Mouse (Mus musculus) heart, adult 2 months (tissue): ENCODE results near the gene Ccdc188. TPM values are rescaled to one million over a fixed set of nuclear protein-coding genes. Genes with fewer than 3 reads are reported as not detected.
A peak's percentile ranks its signal among the peaks of the same experiment; 100 is the strongest.

Experiments used
- DNase-seq, 2 experiments: peaks; one replicate each; pipeline ENCODE4 v3.0.0; 2021
- H3K27ac ChIP-seq: fragments of 200-600 bp; 2 replicates; pipeline ENCODE4 v1.8.1; 2022
- H3K27me3 ChIP-seq: fragments of 200-500 bp; 2 replicates; pipeline ENCODE4 v1.6.1; 2012; ENCODE audit warnings: mild to moderate bottlenecking, low read length, inconsistent platforms, mixed read lengths; ENCODE audit not compliant: control insufficient read depth, insufficient read depth
- H3K36me3 ChIP-seq: fragments of 200-500 bp; 2 replicates; pipeline ENCODE4 v1.6.1; 2012; ENCODE audit warnings: low read length, inconsistent platforms; ENCODE audit not compliant: control insufficient read depth, insufficient read depth
- H3K4me1 ChIP-seq: fragments of 200-500 bp; 2 replicates; pipeline ENCODE4 v1.6.1; 2011; ENCODE audit warnings: low read length; ENCODE audit not compliant: control insufficient read depth, insufficient read depth
- H3K4me3 ChIP-seq: fragments of 200-600 bp; 2 replicates; pipeline ENCODE4 v1.8.1; 2022
- H3K79me2 ChIP-seq: fragments of 200-500 bp; replicated peaks from 2 replicates; pipeline ENCODE4 v1.6.1; 2012; ENCODE audit warnings: mild to moderate bottlenecking, inconsistent platforms, low read length, moderate library complexity, mixed read lengths; ENCODE audit not compliant: control insufficient read depth, insufficient read depth
- H3K9ac ChIP-seq: fragments of 200-500 bp; 2 replicates; pipeline ENCODE4 v1.6.1; 2012; ENCODE audit warnings: low read depth, mild to moderate bottlenecking, control low read depth, inconsistent platforms, low read length, mixed read lengths
- CTCF ChIP-seq: fragments of 200-600 bp; IDR thresholded peaks from 2 replicates; pipeline ENCODE4 v1.8.1; 2022; ENCODE audit warnings: antibody characterized with exemption, mild to moderate bottlenecking, moderate library complexity
- EP300 ChIP-seq: fragments of 200-500 bp; IDR thresholded peaks from 2 replicates; pipeline ENCODE4 v1.6.1; 2011; ENCODE audit warnings: low read depth, low read length, control low read depth; ENCODE audit not compliant: insufficient read depth
- POLR2A ChIP-seq: fragments of 200-500 bp; IDR thresholded peaks from 2 replicates; pipeline ENCODE4 v1.6.1; 2011; ENCODE audit warnings: mild to moderate bottlenecking, low read depth, low read length, control low read depth; ENCODE audit not compliant: insufficient read depth
- WGBS: fragments of 180-500 bp; shearing (Covaris S2); methylation state at CpG from one replicate; pipeline ENCODE4 v1.1.7; 2018; 5-methylcytosine and 5-hydroxymethylcytosine counted together
- intact Hi-C: fragments of 180-260 bp; cut with DNase I; formaldehyde crosslinking; loops from one replicate; pipeline ENCODE4 v1.15.1; 2025
- long read RNA-seq: library from polyadenylated mRNA; stranded (forward); transcript quantifications from one replicate; pipeline ENCODE4 v2.0.0, GENCODE M21; 2021
- polyA plus RNA-seq: library from polyadenylated mRNA; depleted of rRNA; stranded (reverse); fragments of >200 nt; gene quantifications from 2 replicates; pipeline ENCODE4 v1.2.3, GENCODE M21; 2012; rRNA removed
- total RNA-seq, 2 experiments: library from RNA; stranded (reverse); gene quantifications; 2 replicates each; pipeline ENCODE4 v1.2.3; 2021

The Ccdc188 gene
- not detected for total RNA-seq
- not detected in 2 replicates for polyA plus RNA-seq
- long read RNA-seq = 0 reads

DNA sequence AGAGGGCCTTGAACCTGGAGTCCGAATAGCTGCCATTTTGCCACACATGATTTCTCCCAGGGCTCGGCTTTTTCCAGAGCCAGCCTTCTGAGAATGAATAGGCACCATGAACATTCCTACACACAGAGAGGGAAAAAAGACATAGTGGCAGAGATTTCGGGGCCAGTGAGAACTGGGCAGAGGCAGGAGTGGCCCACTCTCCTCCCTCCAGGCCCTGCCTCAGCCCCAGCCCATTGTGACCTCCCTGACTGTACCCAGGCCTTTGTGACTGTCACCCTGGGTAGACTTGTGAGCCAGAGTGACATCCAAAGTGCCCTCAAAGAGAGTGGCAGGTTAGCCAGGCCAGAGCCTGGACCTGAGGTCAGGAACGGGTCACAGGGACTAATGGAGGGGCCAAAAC lies at the start of gene Ccdc188:
Gene Ccdc188 (plus strand): TSS at position 301 of the 400 bp plus-strand sequence.
- intact Hi-C loops = no loop called here

DNA sequence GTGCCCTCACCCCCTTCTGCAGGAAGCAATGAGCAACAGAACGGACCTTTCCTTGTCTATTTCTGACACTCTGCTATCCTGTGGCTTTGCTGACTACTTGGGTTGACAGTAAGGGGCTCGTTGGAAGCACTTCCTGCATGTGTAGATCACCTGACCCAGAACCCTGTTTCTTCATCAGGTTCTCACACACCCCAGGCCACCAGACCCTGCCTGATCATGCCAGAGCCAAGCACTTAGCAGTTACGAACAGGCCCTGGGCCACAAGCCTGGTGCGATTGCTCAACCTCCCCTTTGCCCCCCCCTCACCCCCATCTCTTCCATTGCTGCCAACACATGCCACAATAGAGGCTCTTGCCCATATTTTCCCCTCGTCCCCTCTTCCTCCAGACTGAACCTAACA lies 48.5 kb upstream of the Ccdc188 start:
- Histone ChIP-seq H3K9ac (no peak overlapping the region), H3K27me3 (no peaks in the 10 kb centered on the region), H3K79me2 (no peaks in the 10 kb centered on the region), H3K27ac (no peak overlapping the region), H3K4me1 (no peaks in the 10 kb centered on the region), H3K4me3 (no peak overlapping the region), H3K36me3 (no peaks in the 10 kb centered on the region)
- intact Hi-C loops = no loop called here
- TF ChIP-seq CTCF (no peak), EP300 (no peak), POLR2A (no peak)
- no peak for DNase-seq
- 67% methylated on average over 5 of the region's 5 CpGs for WGBS

More for the DNA sequence above, at the start of gene Ccdc188:
- Histone ChIP-seq H3K4me3 (no peak within 1 kb of the TSS), H3K27me3 (no peaks in the 10 kb centered on the region), H3K27ac (no peak within 1 kb of the TSS), H3K4me1 (no peaks in the 10 kb centered on the region), H3K79me2 (no peaks in the 10 kb centered on the region), H3K36me3 (no peaks in the 10 kb centered on the region), H3K9ac (no peak within 1 kb of the TSS)
- no peak for TF ChIP-seq EP300
- no peak for DNase-seq
- WGBS = 90% methylated on average over 4 of the region's 4 CpGs

DNA sequence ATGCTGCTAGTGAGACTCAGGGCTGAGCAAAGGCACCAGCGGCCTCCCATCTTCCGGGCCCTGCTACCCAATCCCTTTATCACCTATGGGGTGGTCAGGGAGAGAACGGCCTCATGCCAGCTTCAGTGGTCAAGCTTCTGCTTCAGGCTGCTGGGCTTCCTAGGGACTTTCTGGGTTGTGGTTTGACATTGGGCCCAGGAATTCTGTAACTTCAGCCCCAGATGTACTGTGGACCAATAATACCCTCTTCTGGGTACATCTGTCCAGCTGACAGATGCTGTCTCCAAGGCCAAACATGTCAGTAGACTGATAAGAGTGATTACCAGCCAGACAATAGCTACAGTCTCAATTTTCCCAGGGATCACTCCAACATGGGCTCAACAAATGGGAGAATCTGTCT lies 47.9 kb upstream of the Ccdc188 start:
- no peaks in the 10 kb centered on the region for H3K27me3 ChIP-seq
- no peak for DNase-seq
- H3K36me3 ChIP-seq = no peaks in the 10 kb centered on the region
- H3K4me1 ChIP-seq = no peaks in the 10 kb centered on the region
- H3K4me3 ChIP-seq = no peak overlapping the region
- H3K27ac ChIP-seq = no peak overlapping the region
- TF ChIP-seq EP300 (no peak), POLR2A (no peak), CTCF (no peak)
- intact Hi-C loops = no loop called here
- WGBS = 88% methylated on average over 3 of the region's 3 CpGs
- H3K9ac ChIP-seq = no peak overlapping the region
- H3K79me2 ChIP-seq = no peaks in the 10 kb centered on the region

DNA sequence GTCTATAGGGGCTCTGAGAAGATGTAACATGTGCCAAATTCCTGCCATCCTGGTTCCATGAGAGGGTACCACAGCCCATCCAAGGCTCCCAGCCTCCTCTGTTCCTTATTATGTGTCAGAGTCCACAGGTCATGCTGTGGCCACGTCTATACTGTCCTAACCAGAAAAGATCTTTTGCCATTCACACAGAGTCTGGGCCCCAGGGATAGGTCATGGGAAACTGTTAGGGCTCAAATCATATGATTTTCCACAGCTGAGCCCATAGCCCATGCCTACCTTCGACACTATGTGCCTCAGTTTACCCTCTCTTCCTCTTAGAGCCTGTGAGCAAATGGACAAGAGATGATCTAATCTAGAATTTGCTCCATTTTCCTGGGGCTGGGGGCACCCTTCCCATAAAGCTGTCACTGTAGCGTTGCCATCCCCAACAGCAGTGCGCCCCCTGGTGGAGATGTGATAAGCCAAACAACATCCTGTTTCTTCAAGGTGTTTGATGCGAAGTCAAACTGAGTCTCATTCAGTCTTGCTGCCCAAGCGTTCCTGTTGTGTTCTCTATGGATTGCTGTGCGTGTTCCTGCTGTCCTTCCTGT lies 45.3 kb upstream of the Ccdc188 start:
- Histone ChIP-seq H3K27ac (no peak overlapping the region), H3K27me3 (no peaks in the 10 kb centered on the region), H3K79me2 (no peaks in the 10 kb centered on the region), H3K4me3 (no peak overlapping the region), H3K9ac (no peak overlapping the region), H3K36me3 (no peaks in the 10 kb centered on the region), H3K4me1 (no peaks in the 10 kb centered on the region)
- intact Hi-C loops = loop anchor here (1.0 to 2.0 kb wide), 4 partner anchors 38 to 120 kb away; partner anchors contain the start of genes Dgcr6 and Rtn4r
- WGBS = 9% methylated on average over 7 of the region's 7 CpGs
- DNase-seq = peak; percentile 62 to 83
- TF ChIP-seq CTCF (peak; percentile 96), EP300 (0 out of 2 replicates have a peak, but pooled peaks have one; percentile 51), POLR2A (no peak)

DNA sequence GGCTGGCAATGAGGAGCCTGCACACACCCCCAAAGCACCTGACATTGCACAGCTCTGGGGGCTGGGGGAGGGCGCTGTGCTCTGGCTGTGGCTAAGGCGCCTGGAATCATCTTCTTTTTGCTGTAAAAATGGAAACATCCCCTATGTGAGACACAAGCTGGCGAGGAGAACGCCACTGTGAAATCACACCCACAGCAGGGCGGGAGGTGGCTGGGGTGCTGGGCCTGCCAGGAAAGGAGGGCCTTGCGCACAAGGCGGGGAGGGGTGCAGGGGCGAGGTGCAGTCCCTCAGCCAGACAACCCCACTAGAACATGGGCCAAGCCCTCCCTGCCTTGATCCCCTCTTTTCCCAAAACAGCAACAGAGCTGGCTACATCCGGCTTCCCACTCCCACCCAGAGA lies 44.4 kb upstream of the Ccdc188 start:
- Histone ChIP-seq H3K27ac (no peak overlapping the region), H3K4me3 (no peak overlapping the region), H3K27me3 (no peaks in the 10 kb centered on the region), H3K4me1 (no peaks in the 10 kb centered on the region), H3K9ac (no peak overlapping the region), H3K79me2 (no peaks in the 10 kb centered on the region), H3K36me3 (no peaks in the 10 kb centered on the region)
- TF ChIP-seq POLR2A = no peak
- TF ChIP-seq EP300 = no peak
- TF ChIP-seq CTCF = no peak
- no peak for DNase-seq
- intact Hi-C loops = loop anchor here (2.0 kb wide), 2 partner anchors 38 to 120 kb away; partner anchors contain the start of gene Dgcr6
- WGBS = 76% methylated on average over 9 of the region's 9 CpGs

DNA sequence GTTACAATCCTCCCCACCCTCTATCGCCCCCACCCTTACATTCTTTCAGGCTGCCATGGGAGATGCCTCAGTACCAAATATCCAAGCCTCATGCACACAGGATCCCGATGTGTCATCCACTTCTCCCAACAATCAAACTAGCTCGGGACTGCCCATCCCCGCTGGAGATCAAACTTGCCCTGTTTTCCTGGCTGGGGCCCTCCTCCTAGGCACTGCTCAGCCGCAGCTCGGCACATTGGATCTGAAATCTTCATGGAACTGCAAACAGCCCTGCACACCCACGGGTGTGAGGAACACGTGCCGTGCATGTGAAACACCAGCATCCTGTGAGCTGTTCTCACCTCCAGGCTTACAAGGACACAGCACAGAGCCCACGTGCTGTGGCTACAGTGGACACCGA lies 43.9 kb upstream of the Ccdc188 start:
- intact Hi-C loops = loop anchor here (2.0 kb wide), 2 partner anchors 37 to 121 kb away; partner anchors contain the start of gene Dgcr6

More for the DNA sequence above, 43.9 kb upstream of the Ccdc188 start:
- Histone ChIP-seq H3K36me3 (no peaks in the 10 kb centered on the region), H3K79me2 (no peaks in the 10 kb centered on the region), H3K9ac (no peak overlapping the region), H3K4me1 (no peaks in the 10 kb centered on the region), H3K4me3 (no peak overlapping the region), H3K27me3 (no peaks in the 10 kb centered on the region), H3K27ac (no peak overlapping the region)
- WGBS = 70% methylated on average over 11 of the region's 11 CpGs
- DNase-seq = no peak
- TF ChIP-seq POLR2A (no peak), EP300 (no peak), CTCF (no peak)
